Mouse (Mus musculus): ENCODE measurements at regions not wholly inside any gene's neighbourhood (a gene's known extent, or its start where the extent isn't known, plus 50 kb on each side); places are given as distances from the start of the nearest gene placed in this dataset.

DNA sequence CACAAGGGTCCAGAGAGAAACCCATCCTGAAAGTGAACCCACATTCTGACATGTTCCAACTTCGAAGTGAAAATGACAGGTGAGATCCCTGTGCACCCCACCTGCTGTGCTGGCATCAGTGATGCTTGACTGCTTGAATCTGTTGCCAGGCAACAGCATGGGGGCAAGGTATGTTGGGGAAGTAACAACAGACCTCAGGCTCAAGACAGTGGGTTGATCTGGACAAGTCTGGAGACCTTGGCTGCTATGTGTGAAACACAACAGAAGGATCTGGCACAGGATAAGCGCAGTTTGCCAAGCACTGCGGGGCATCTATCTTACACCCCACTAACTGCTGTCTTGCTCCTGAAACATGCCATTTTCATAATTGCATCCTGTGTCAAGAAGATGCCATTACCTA, 54.3 kb upstream of the Kcnj15 start:
- H3K9me3 ChIP-seq (replicated peaks; ENCODE audit: control insufficient read depth, low read length): no peaks in the 10 kb centered on the region
- no peak overlapping the region for H3K4me3 ChIP-seq (replicated peaks; ENCODE audit: low read length)
- no peak overlapping the region for H3K27ac ChIP-seq (ENCODE audit: low read length)
- no peaks in the 10 kb centered on the region for H3K36me3 ChIP-seq (ENCODE audit: control insufficient read depth, insufficient read depth, low read length)
- no peaks in the 10 kb centered on the region for H3K27me3 ChIP-seq (ENCODE audit: control insufficient read depth, insufficient read depth, low read length)
- whole genome bisulfite sequencing: 83% methylated on average over 3 of the region's 3 CpGs
- no peak for ATAC-seq (ENCODE audit: insufficient read depth, low FRiP score)
- no peak overlapping the region for H3K4me2 ChIP-seq (ENCODE audit: low read depth, low read length)
- H3K4me1 ChIP-seq (ENCODE audit: control insufficient read depth, insufficient read depth, low read length): peaks cover 5% of the 10 kb centered on the region; the same call in 1 of the 2 replicates
- no peak overlapping the region for H3K9ac ChIP-seq (ENCODE audit: low read length)

DNA sequence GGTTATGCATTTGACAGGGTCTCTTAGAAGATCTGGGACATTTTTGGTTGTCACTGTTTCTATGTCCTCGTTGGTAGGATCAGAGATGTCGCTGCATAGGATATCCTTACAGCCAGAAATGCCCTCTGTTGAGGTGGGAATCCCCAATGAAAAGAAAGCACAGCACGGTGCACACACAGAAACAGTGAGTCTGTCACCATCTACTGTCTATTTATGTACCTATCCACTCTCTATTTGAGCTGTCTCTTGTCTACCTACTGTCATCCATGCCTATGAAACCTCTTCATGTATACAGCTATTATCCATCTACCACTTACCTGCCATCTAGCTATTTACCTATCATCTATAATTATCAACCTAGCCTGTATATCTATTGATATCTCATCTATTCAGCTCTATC, 53.6 kb upstream of the Kcnj15 start:
- no peaks in the 10 kb centered on the region for H3K36me3 ChIP-seq (ENCODE audit: control insufficient read depth, insufficient read depth, low read length)
- 86% methylated on average over 3 of the region's 3 CpGs for WGBS
- H3K9ac ChIP-seq (ENCODE audit: low read length): no peak overlapping the region
- H3K27me3 ChIP-seq (ENCODE audit: control insufficient read depth, insufficient read depth, low read length): no peaks in the 10 kb centered on the region
- peaks cover 5% of the 10 kb centered on the region; the same call in 1 of the 2 replicates for H3K4me1 ChIP-seq (ENCODE audit: control insufficient read depth, insufficient read depth, low read length)
- ATAC-seq (ENCODE audit: insufficient read depth, low FRiP score): no peak
- no peak overlapping the region for H3K27ac ChIP-seq (ENCODE audit: low read length)
- H3K9me3 ChIP-seq (replicated peaks; ENCODE audit: control insufficient read depth, low read length): no peaks in the 10 kb centered on the region
- no peak overlapping the region for H3K4me3 ChIP-seq (replicated peaks; ENCODE audit: low read length)
- no peak overlapping the region for H3K4me2 ChIP-seq (ENCODE audit: low read depth, low read length)

DNA sequence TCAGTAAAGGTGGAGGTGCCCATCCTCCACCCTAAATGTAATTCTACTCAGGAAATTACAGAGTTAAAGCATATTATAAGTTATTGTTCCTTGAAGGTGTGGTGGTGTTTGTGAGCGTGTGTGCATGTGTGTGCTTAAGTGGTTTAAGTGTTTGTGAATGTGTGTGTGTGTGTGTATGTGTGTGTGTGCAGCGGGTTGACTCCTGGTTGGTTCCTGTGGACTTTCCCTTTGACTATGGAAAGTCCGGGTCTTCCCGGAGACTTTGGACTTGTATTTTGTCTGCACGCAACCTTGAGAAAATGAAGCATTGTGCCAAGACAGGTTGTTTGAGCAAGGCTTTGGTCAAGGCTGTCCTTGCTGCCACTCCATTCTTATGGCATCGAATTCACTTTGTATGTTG, 52.9 kb upstream of the Kcnj15 start:
- no peaks in the 10 kb centered on the region for H3K27me3 ChIP-seq (ENCODE audit: control insufficient read depth, insufficient read depth, low read length)
- H3K4me3 ChIP-seq (replicated peaks; ENCODE audit: low read length): no peak overlapping the region
- no peak for ATAC-seq (ENCODE audit: insufficient read depth, low FRiP score)
- no peak overlapping the region for H3K4me2 ChIP-seq (ENCODE audit: low read depth, low read length)
- H3K36me3 ChIP-seq (ENCODE audit: control insufficient read depth, insufficient read depth, low read length): no peaks in the 10 kb centered on the region
- WGBS: 83% methylated on average over 6 of the region's 6 CpGs
- no peak overlapping the region for H3K27ac ChIP-seq (ENCODE audit: low read length)
- no peaks in the 10 kb centered on the region for H3K9me3 ChIP-seq (replicated peaks; ENCODE audit: control insufficient read depth, low read length)
- H3K4me1 ChIP-seq (ENCODE audit: control insufficient read depth, insufficient read depth, low read length): peaks cover 5% of the 10 kb centered on the region; the same call in 1 of the 2 replicates
- no peak overlapping the region for H3K9ac ChIP-seq (ENCODE audit: low read length)

DNA sequence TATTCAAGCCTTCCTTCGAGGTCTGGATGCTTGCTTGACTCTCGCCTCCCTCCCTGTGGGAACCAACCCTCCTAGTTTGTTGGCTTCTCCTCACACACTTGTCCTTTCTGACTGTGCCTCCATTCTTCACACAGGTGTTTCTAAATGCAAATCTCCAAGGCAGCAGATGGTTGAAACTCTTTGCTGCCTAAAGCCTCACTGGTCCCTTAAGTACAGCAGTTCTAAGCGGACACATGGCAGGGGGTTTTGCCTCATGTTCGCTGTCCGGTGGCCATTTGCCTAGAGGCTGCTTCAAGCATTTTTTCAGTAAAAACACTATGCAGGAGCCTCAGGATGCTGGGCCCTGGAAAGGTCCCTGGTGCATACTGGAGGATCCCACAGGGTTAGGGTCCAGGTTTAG, 50.9 kb upstream of the Kcnj15 start:
- H3K9ac ChIP-seq (ENCODE audit: low read length): no peak overlapping the region
- no peaks in the 10 kb centered on the region for H3K36me3 ChIP-seq (ENCODE audit: control insufficient read depth, insufficient read depth, low read length)
- WGBS: 86% methylated on average over 5 of the region's 5 CpGs
- ATAC-seq (ENCODE audit: insufficient read depth, low FRiP score): no peak
- no peak overlapping the region for H3K4me3 ChIP-seq (replicated peaks; ENCODE audit: low read length)
- no peaks in the 10 kb centered on the region for H3K9me3 ChIP-seq (replicated peaks; ENCODE audit: control insufficient read depth, low read length)
- no peak overlapping the region for H3K4me2 ChIP-seq (ENCODE audit: low read depth, low read length)
- peaks cover 8% of the 10 kb centered on the region; the same call in 1 of the 2 replicates for H3K4me1 ChIP-seq (ENCODE audit: control insufficient read depth, insufficient read depth, low read length)
- H3K27ac ChIP-seq (ENCODE audit: low read length): no peak overlapping the region
- H3K27me3 ChIP-seq (ENCODE audit: control insufficient read depth, insufficient read depth, low read length): no peaks in the 10 kb centered on the region

DNA sequence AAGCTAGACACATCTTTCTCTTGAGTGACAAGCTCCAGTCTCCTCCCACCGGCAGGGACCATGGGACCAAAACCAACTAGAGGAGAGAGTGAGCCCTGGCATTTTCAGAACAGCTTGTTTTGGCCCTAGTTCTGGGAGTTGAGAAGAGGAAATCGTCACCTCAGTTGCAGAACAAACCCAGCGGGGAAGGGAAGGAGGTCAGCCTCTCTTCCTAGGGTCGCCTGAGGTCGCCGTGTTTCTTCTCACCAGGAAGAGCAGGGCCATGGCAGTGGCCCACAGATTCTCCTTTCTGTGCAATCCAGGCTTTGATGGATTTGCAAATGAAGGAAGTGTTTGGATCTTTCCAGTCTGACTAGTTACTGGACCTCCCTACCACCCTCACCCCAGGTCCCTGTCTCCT, 49.8 kb upstream of the Kcnj15 start:
- no peaks in the 10 kb centered on the region for H3K27me3 ChIP-seq (ENCODE audit: control insufficient read depth, insufficient read depth, low read length)
- H3K9ac ChIP-seq (ENCODE audit: low read length): no peak overlapping the region
- H3K4me3 ChIP-seq (replicated peaks; ENCODE audit: low read length): no peak overlapping the region
- WGBS: 73% methylated on average over 6 of the region's 6 CpGs
- no peaks in the 10 kb centered on the region for H3K9me3 ChIP-seq (replicated peaks; ENCODE audit: control insufficient read depth, low read length)
- peak overlapping the region; percentile 77; the same call in 1 of the 2 replicates for H3K27ac ChIP-seq (ENCODE audit: low read length)
- H3K4me2 ChIP-seq (ENCODE audit: low read depth, low read length): no peak overlapping the region
- peaks cover 8% of the 10 kb centered on the region; the same call in 1 of the 2 replicates for H3K4me1 ChIP-seq (ENCODE audit: control insufficient read depth, insufficient read depth, low read length)
- ATAC-seq (ENCODE audit: insufficient read depth, low FRiP score): no peak
- H3K36me3 ChIP-seq (ENCODE audit: control insufficient read depth, insufficient read depth, low read length): no peaks in the 10 kb centered on the region
